22 mouse cellular contexts compared by ENCODE assay signal in the genomic region with DNA sequence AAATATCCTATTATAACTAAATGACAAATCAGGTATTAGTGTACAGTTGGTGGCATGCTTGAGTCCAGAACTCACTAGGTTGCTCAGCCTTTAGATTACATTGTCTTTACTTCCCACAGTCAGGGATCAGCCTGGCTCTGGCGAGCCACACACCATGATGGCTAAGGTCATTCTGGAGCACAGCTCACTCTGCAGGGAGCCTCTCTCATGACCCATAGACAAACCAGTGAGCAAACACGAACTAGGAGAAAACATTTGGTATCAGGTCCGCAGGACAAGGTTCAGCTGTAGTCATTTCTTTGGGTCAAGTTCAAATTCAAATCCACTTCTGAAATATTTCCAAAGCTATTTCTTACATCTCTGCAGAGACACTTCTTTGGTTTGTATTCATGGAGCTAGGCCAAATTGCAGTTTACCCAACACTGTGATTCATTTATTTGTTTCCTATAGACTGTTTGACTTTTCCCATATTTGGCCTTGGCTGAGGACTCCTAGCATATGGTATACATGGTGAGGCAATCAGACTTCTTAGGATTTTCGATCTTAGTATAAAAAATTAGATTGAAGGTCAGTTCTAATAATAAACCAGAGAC.
DNase-seq lines count a peak whose midpoint lies in the region; ATAC-seq and TF ChIP-seq lines count a peak whose summit lies in the region.
"Had no signal": no experiment of that assay in that cellular context is flagged by ENCODE, and none has a peak within 500 bp of the region (broad histone marks: within the 10 kb centered on the region; RNA-seq: fewer than 3 reads in every experiment).

No protein-coding gene starts in this region.

- peak overlapping the region; percentile 22 for H3K9ac ChIP-seq in liver, embryonic 15.5 days
- H3K9ac ChIP-seq: heart, embryonic 13.5 days; limb, embryonic 13.5 days had no signal

- TF ChIP-seq POLR2A in kidney, adult 2 months (IDR thresholded peaks at IDR 0.05; ENCODE audit: low read depth, low read length) = no peak

- no peak overlapping the region for H3K27ac ChIP-seq in kidney, adult 2 months (ENCODE audit: insufficient read depth, low read depth, low read length)
- peak overlapping the region; percentile 91 for H3K27ac ChIP-seq in liver, embryonic 15.5 days (replicated peaks)
- H3K27ac ChIP-seq: forebrain, embryonic 10.5 days; heart, embryonic 13.5 days; limb, embryonic 13.5 days had no signal

- no peaks in the 10 kb centered on the region for H3K9me3 ChIP-seq in liver, embryonic 15.5 days (replicated peaks)
- H3K9me3 ChIP-seq: forebrain, embryonic 10.5 days; heart, embryonic 13.5 days; limb, embryonic 13.5 days had no signal

- no peak for ATAC-seq in liver, embryonic 15.5 days (ENCODE audit: insufficient read depth)
- ATAC-seq in CD4-positive, CD25-positive, alpha-beta regulatory T cell, adult 4 months = no peak
- ATAC-seq: hindbrain, embryonic 16.5 days had no signal

- WGBS in kidney, adult 2 months = 60% methylated on average over 4 of the region's 4 CpGs
- WGBS in liver, embryonic 15.5 days (ENCODE audit: insufficient replicate concordance) = 58% methylated on average over 4 of the region's 4 CpGs

- no peak for TF ChIP-seq CTCF in kidney, adult 2 months (conservative IDR thresholded peaks at IDR 0.05; ENCODE audit: insufficient read depth, insufficient read length, low read depth, low read length)

- no peaks in the 10 kb centered on the region for H3K27me3 ChIP-seq in kidney, adult 2 months (replicated peaks; ENCODE audit: control insufficient read depth, insufficient read depth, low read length)
- H3K27me3 ChIP-seq in liver, embryonic 15.5 days = no peaks in the 10 kb centered on the region
- H3K27me3 ChIP-seq: CH12.LX; heart, embryonic 13.5 days; limb, embryonic 13.5 days had no signal

- no peaks in the 10 kb centered on the region for H3K36me3 ChIP-seq in kidney, adult 2 months (ENCODE audit: control insufficient read depth, insufficient read depth, low read length)
- H3K36me3 ChIP-seq in liver, embryonic 15.5 days (replicated peaks) = no peaks in the 10 kb centered on the region
- H3K36me3 ChIP-seq: forebrain, embryonic 10.5 days; heart, embryonic 13.5 days; limb, embryonic 13.5 days had no signal

- H3K4me1 ChIP-seq in kidney, adult 2 months (ENCODE audit: control insufficient read depth, insufficient read depth, low read length) = peaks cover 41% of the 10 kb centered on the region
- H3K4me1 ChIP-seq in liver, embryonic 15.5 days (replicated peaks) = peaks cover 96% of the 10 kb centered on the region

- H3K4me3 ChIP-seq in kidney, adult 2 months (ENCODE audit: insufficient read depth, low read depth, low read length) = no peak overlapping the region
- H3K4me3 ChIP-seq in liver, embryonic 15.5 days (replicated peaks) = peak overlapping the region; percentile 44
- H3K4me3 ChIP-seq: forebrain, embryonic 10.5 days; heart, embryonic 13.5 days; limb, embryonic 13.5 days; myocyte had no signal

- H3K4me2 ChIP-seq in liver, embryonic 15.5 days = peak overlapping the region; percentile 53
- H3K4me2 ChIP-seq: heart, embryonic 13.5 days; limb, embryonic 13.5 days had no signal

- DNase-seq in cerebellum, adult 11-12 months = peak; percentile 28
- DNase-seq in cerebellum, postnatal 36 days = no peak
- peak; percentile 56 for DNase-seq in kidney, adult 2 months
- no peak for DNase-seq in kidney, adult 9 months
- DNase-seq in adipocyte (ENCODE audit: low spot score) = peak; percentile 70
- DNase-seq in right cerebral cortex, postnatal 25 days = no peak
- DNase-seq: adrenal gland, adult 8-10 months; gastrocnemius, postnatal 36 days; heart, postnatal 4 days; kidney, adult 18-20 months; kidney, postnatal 4 days; midbrain, embryonic 14.5 days; right cerebral cortex, postnatal 4 days; thymus, adult 18-20 months had no signal

Comparison
In these comparisons a context has a peak if more than half of its experiments do, and no peak if none do; other contexts are left out.
1. DNase-seq: peak in cerebellum, adult 11-12 months (single experiment), kidney, adult 2 months (single experiment) and adipocyte (single experiment); none in cerebellum, postnatal 36 days (0 of 2), kidney, adult 9 months (single experiment) and right cerebral cortex, postnatal 25 days (single experiment).